ENCODE assay signal across 13 mouse cellular contexts in genomic region chr5:125217426-125218170, GRCm38 (mm10). TPM values are rescaled to one million over a fixed set of nuclear protein-coding genes. Genes with fewer than 3 reads are reported as not detected.
A peak's percentile ranks its signal among the peaks of the same experiment; 100 is the strongest.
DNase-seq lines count a peak whose midpoint lies in the region; ATAC-seq and TF ChIP-seq lines count a peak whose summit lies in the region.
"Had no signal": no experiment of that assay in that cellular context is flagged by ENCODE, and none has a peak within 500 bp of the region (broad histone marks: within the 10 kb centered on the region; RNA-seq: fewer than 3 reads in every experiment).

No protein-coding gene starts in this region.

- peaks cover 6% of the 10 kb centered on the region; the same call in 1 of the 2 replicates for H3K27me3 ChIP-seq in kidney, embryonic 15.5 days
- H3K27me3 ChIP-seq in forebrain, embryonic 12.5 days, result 0 out of 2 replicates have a peak, but pooled peaks cover 10% of the 10 kb centered on the region
- no peaks in the 10 kb centered on the region for H3K27me3 ChIP-seq in hindbrain, postnatal 0 days (ENCODE audit: insufficient read depth, low read length)
- H3K27me3 ChIP-seq in neural tube, embryonic 13.5 days, result no peaks in the 10 kb centered on the region
- H3K27me3 ChIP-seq in liver, postnatal 0 days (ENCODE audit: insufficient read depth, low read length), result no peaks in the 10 kb centered on the region

- peak overlapping the region; percentile 59 for H3K27ac ChIP-seq in kidney, embryonic 15.5 days
- peak overlapping the region; percentile 20 for H3K27ac ChIP-seq in forebrain, embryonic 12.5 days
- H3K27ac ChIP-seq in hindbrain, postnatal 0 days, result peak overlapping the region; percentile 42
- H3K27ac ChIP-seq in neural tube, embryonic 13.5 days (replicated peaks), result peak overlapping the region; percentile 87
- H3K27ac ChIP-seq in liver, postnatal 0 days (ENCODE audit: low read depth), result no peak overlapping the region

- no peaks in the 10 kb centered on the region for H3K9me3 ChIP-seq in kidney, embryonic 15.5 days (replicated peaks)
- H3K9me3 ChIP-seq in forebrain, embryonic 12.5 days, result no peaks in the 10 kb centered on the region
- H3K9me3 ChIP-seq in hindbrain, postnatal 0 days (ENCODE audit: low read length), result no peaks in the 10 kb centered on the region
- H3K9me3 ChIP-seq in neural tube, embryonic 13.5 days, result no peaks in the 10 kb centered on the region
- no peaks in the 10 kb centered on the region for H3K9me3 ChIP-seq in liver, postnatal 0 days (ENCODE audit: low read length)

- ATAC-seq in kidney, embryonic 15.5 days (replicated peaks; ENCODE audit: low FRiP score), result peak; percentile 84
- peak; percentile 52 for ATAC-seq in forebrain, embryonic 12.5 days (ENCODE audit: low FRiP score)
- ATAC-seq in hindbrain, postnatal 0 days, result no peak
- ATAC-seq in neural tube, embryonic 13.5 days (ENCODE audit: low read depth), result peak; percentile 60
- no peak for ATAC-seq in liver, postnatal 0 days

- TF ChIP-seq EP300 in liver, postnatal 0 days (IDR thresholded peaks at IDR 0.05; ENCODE audit: low read depth), result no peak

- 30% methylated on average over 9 of the region's 9 CpGs for WGBS in kidney, embryonic 15.5 days
- WGBS in forebrain, embryonic 12.5 days, result 59% methylated on average over 9 of the region's 9 CpGs
- 35% methylated on average over 9 of the region's 9 CpGs for WGBS in hindbrain, postnatal 0 days
- 25% methylated on average over 9 of the region's 9 CpGs for WGBS in neural tube, embryonic 13.5 days
- WGBS in liver, postnatal 0 days (ENCODE audit: insufficient replicate concordance), result 82% methylated on average over 9 of the region's 9 CpGs

- H3K4me1 ChIP-seq in kidney, embryonic 15.5 days, result peaks cover 30% of the 10 kb centered on the region
- peaks cover 36% of the 10 kb centered on the region for H3K4me1 ChIP-seq in forebrain, embryonic 12.5 days
- peaks cover 31% of the 10 kb centered on the region for H3K4me1 ChIP-seq in hindbrain, postnatal 0 days (ENCODE audit: insufficient read depth, low read length)
- H3K4me1 ChIP-seq in neural tube, embryonic 13.5 days (replicated peaks), result peaks cover 48% of the 10 kb centered on the region
- H3K4me1 ChIP-seq in liver, postnatal 0 days (ENCODE audit: insufficient read depth), result peaks cover 8% of the 10 kb centered on the region; the same call in 1 of the 2 replicates

- H3K9ac ChIP-seq in kidney, embryonic 15.5 days, result no peak overlapping the region
- H3K9ac ChIP-seq in forebrain, embryonic 12.5 days, result no peak overlapping the region
- H3K9ac ChIP-seq in hindbrain, postnatal 0 days (replicated peaks; ENCODE audit: low read length), result no peak overlapping the region
- peak overlapping the region; percentile 38; the same call in 1 of the 2 replicates for H3K9ac ChIP-seq in neural tube, embryonic 13.5 days
- no peak overlapping the region for H3K9ac ChIP-seq in liver, postnatal 0 days (replicated peaks)
- H3K9ac ChIP-seq: lung, embryonic 14.5 days had no signal

- no peak for TF ChIP-seq CTCF in hindbrain, postnatal 0 days (IDR thresholded peaks at IDR 0.05; ENCODE audit: low read depth)
- TF ChIP-seq CTCF in liver, postnatal 0 days (IDR thresholded peaks at IDR 0.05; ENCODE audit: low read depth), result no peak

- H3K36me3 ChIP-seq in kidney, embryonic 15.5 days, result no peaks in the 10 kb centered on the region
- H3K36me3 ChIP-seq in forebrain, embryonic 12.5 days (replicated peaks), result no peaks in the 10 kb centered on the region
- no peaks in the 10 kb centered on the region for H3K36me3 ChIP-seq in hindbrain, postnatal 0 days (ENCODE audit: insufficient read depth, low read length)
- H3K36me3 ChIP-seq in neural tube, embryonic 13.5 days, result no peaks in the 10 kb centered on the region
- no peaks in the 10 kb centered on the region for H3K36me3 ChIP-seq in liver, postnatal 0 days (replicated peaks; ENCODE audit: insufficient read depth, low read length)

- no peak overlapping the region for H3K4me3 ChIP-seq in kidney, embryonic 15.5 days (replicated peaks)
- H3K4me3 ChIP-seq in forebrain, embryonic 12.5 days (replicated peaks), result no peak overlapping the region
- H3K4me3 ChIP-seq in hindbrain, postnatal 0 days (ENCODE audit: low read length), result no peak overlapping the region
- no peak overlapping the region for H3K4me3 ChIP-seq in neural tube, embryonic 13.5 days
- H3K4me3 ChIP-seq in liver, postnatal 0 days (ENCODE audit: low read depth, low read length), result no peak overlapping the region
- H3K4me3 ChIP-seq: erythroblast, embryonic 14.5 days had no signal

- H3K4me2 ChIP-seq in kidney, embryonic 15.5 days, result no peak overlapping the region
- no peak overlapping the region for H3K4me2 ChIP-seq in forebrain, embryonic 12.5 days
- H3K4me2 ChIP-seq in hindbrain, postnatal 0 days (ENCODE audit: low read depth, low read length), result no peak overlapping the region
- no peak overlapping the region for H3K4me2 ChIP-seq in neural tube, embryonic 13.5 days
- H3K4me2 ChIP-seq in liver, postnatal 0 days (ENCODE audit: low read depth, low read length), result no peak overlapping the region
- H3K4me2 ChIP-seq: lung, embryonic 14.5 days had no signal

- no peak for DNase-seq in kidney, postnatal 10 days
- peak; percentile 27 for DNase-seq in hindbrain, postnatal 0 days (ENCODE audit: low spot score)
- no peak for DNase-seq in ovary, postnatal 10 days (ENCODE audit: low spot score)
- no peak for DNase-seq in liver, postnatal 0 days
- DNase-seq in urinary bladder, postnatal 10 days (ENCODE audit: low spot score), result no peak
- DNase-seq: adrenal gland, postnatal 36 days; heart, postnatal 14 days; kidney, postnatal 36 days; lung, embryonic 14.5 days had no signal

RNA-seq across cellular contexts. Expression of gene Ncor2, which starts 38.6 kb away (rescaled TPM):
- polyA plus RNA-seq in kidney, embryonic 15.5 days (2015; fragmentation: Nextera tagmentation; extraction: Ambion mirVana), result 27.5 and 28.8 TPM in 2 replicates
- polyA plus RNA-seq in forebrain, embryonic 12.5 days (2016; fragmentation: Nextera tagmentation; extraction: Ambion mirVana), result 26.0 and 27.0 TPM in 2 replicates
- total RNA-seq in hindbrain, postnatal 0 days (2014; rRNA removed), result 35.4 and 37.5 TPM in 2 replicates
- polyA plus RNA-seq in hindbrain, postnatal 0 days (2015; fragmentation: Nextera tagmentation; extraction: Ambion mirVana), result 20.9 and 22.7 TPM in 2 replicates
- 29.2 and 30.4 TPM in 2 replicates for polyA plus RNA-seq in neural tube, embryonic 13.5 days (2015; fragmentation: Nextera tagmentation; extraction: Ambion mirVana)
- 3.1 and 3.4 TPM in 2 replicates for polyA plus RNA-seq in liver, postnatal 0 days (2015; fragmentation: Nextera tagmentation; extraction: Ambion mirVana)

Comparison
In these comparisons a context has a peak if more than half of its experiments do, and no peak if none do; other contexts are left out.
1. ATAC-seq: peak in kidney, embryonic 15.5 days (single experiment), forebrain, embryonic 12.5 days (single experiment) and neural tube, embryonic 13.5 days (single experiment); none in hindbrain, postnatal 0 days (single experiment) and liver, postnatal 0 days (single experiment).